Mouse (Mus musculus) embryonic fibroblast, embryonic 13.5 days (primary cell): ENCODE measurements around the gene Cntnap1.

Source experiments
- CTCF ChIP-seq: IDR thresholded peaks from 2 replicates; pipeline ENCODE4 v1.5.1; 2011; ENCODE audit warnings: mild to moderate bottlenecking, control low read depth, low read length, moderate library complexity, borderline replicate concordance; ENCODE audit not compliant: insufficient read depth
- POLR2A ChIP-seq: IDR thresholded peaks from 2 replicates; pipeline ENCODE4 v1.6.1; 2011; ENCODE audit warnings: low read depth, mild to moderate bottlenecking, control low read depth, low read length, moderate library complexity

- TF ChIP-seq CTCF (no peak), POLR2A (no peak)
Measured at GRCm38 (mm10) chr11:101131187-101131586, 39.1 kb upstream of the Cntnap1 start.
